Mouse (Mus musculus) midbrain, embryonic 11.5 days (tissue): Measurements from ENCODE around the gene Tcf25. TPM values are rescaled to one million over a fixed set of nuclear protein-coding genes. Genes with fewer than 3 reads are reported as not detected.
A peak's percentile ranks its signal among the peaks of the same experiment; 100 is the strongest.

ENCODE experiments used
- ATAC-seq: fragments of 200-750 bp; cut with Nextera tagmentation; 2 replicates; pipeline ENCODE4 v1.8.0; 2017; ENCODE audit warnings: moderate TSS enrichment, moderate library complexity; ENCODE audit not compliant: low FRiP score
- DNase-seq: peaks from one replicate; pipeline ENCODE4 v3.0.0; 2015; ENCODE audit warnings: low spot score; ENCODE audit errors: missing footprints
- H3K27ac ChIP-seq: fragments of 300-500 bp; sonication (generic); 2 replicates; pipeline ENCODE4 v1.5.1; 2014; ENCODE audit warnings: low read depth, low read length
- H3K27me3 ChIP-seq: fragments of 300-500 bp; sonication (generic); 2 replicates; pipeline ENCODE4 v1.6.1; 2014; ENCODE audit warnings: mild to moderate bottlenecking, low read length, moderate library complexity, mixed read lengths; ENCODE audit not compliant: control insufficient read depth, insufficient read depth
- H3K36me3 ChIP-seq: fragments of 300-500 bp; sonication (generic); 2 replicates; pipeline ENCODE4 v1.6.1; 2014; ENCODE audit warnings: mild to moderate bottlenecking, low read length, moderate library complexity, mixed read lengths; ENCODE audit not compliant: control insufficient read depth, insufficient read depth
- H3K4me1 ChIP-seq: fragments of 300-500 bp; sonication (generic); 2 replicates; pipeline ENCODE4 v1.6.1; 2014; ENCODE audit warnings: low read length; ENCODE audit not compliant: control insufficient read depth, insufficient read depth
- H3K4me2 ChIP-seq: fragments of 300-500 bp; sonication (generic); 2 replicates; pipeline ENCODE4 v1.6.1; 2014; ENCODE audit warnings: mild to moderate bottlenecking, moderate library complexity
- H3K4me3 ChIP-seq: fragments of 300-500 bp; sonication (generic); 2 replicates; pipeline ENCODE4 v1.5.1; 2014; ENCODE audit warnings: low read depth, low read length
- H3K9ac ChIP-seq: fragments of 300-500 bp; sonication (generic); 2 replicates; pipeline ENCODE4 v1.6.1; 2014; ENCODE audit warnings: low read length
- H3K9me3 ChIP-seq: fragments of 300-500 bp; sonication (generic); 2 replicates; pipeline ENCODE4 v1.6.1; 2016; ENCODE audit warnings: low read length; ENCODE audit not compliant: control insufficient read depth
- WGBS: fragments of 180-500 bp; shearing (Covaris S2); extraction: QIAGEN DNeasy Blood & Tissue Kit; methylation state at CpG from one replicate; pipeline ENCODE4 v1.1.7; 2014; 5-methylcytosine and 5-hydroxymethylcytosine counted together
- polyA plus RNA-seq: library from polyadenylated mRNA; unstranded; fragments of >200 nt; fragmentation: Nextera tagmentation; extraction: Ambion mirVana; gene quantifications from 2 replicates; pipeline ENCODE4 v1.2.1, GENCODE M21; 2014

Tcf25 gene
- polyA plus RNA-seq, 1 experiment from 2014 or later = 181 TPM

GRCm38 (mm10) chr8:123345135-123345534 lies 28.4 kb upstream of the Tcf25 start:
- Histone ChIP-seq H3K9ac (no peak overlapping the region), H3K4me2 (no peak overlapping the region), H3K9me3 (no peaks in the 10 kb centered on the region), H3K27me3 (no peaks in the 10 kb centered on the region), H3K36me3 (no peaks in the 10 kb centered on the region), H3K4me1 (no peaks in the 10 kb centered on the region), H3K27ac (no peak overlapping the region), H3K4me3 (no peak overlapping the region)
- 81% methylated on average over 8 of the region's 8 CpGs for WGBS
- no peak for DNase-seq
- ATAC-seq = no peak

- Histone ChIP-seq H3K9ac (no peak overlapping the region), H3K27me3 (no peaks in the 10 kb centered on the region), H3K4me3 (no peak overlapping the region), H3K9me3 (no peaks in the 10 kb centered on the region), H3K27ac (no peak overlapping the region), H3K36me3 (no peaks in the 10 kb centered on the region), H3K4me2 (no peak overlapping the region), H3K4me1 (no peaks in the 10 kb centered on the region)
- no peak for ATAC-seq
- 86% methylated on average over 6 of the region's 6 CpGs for whole genome bisulfite sequencing
- DNase-seq = no peak
Observed at GRCm38 (mm10) chr8:123345856-123346255, 27.7 kb upstream of the Tcf25 start.

- Histone ChIP-seq H3K4me1 (peaks cover under 1% of the 10 kb centered on the region; the same call in 1 of the 2 replicates), H3K27ac (no peak overlapping the region), H3K9me3 (no peaks in the 10 kb centered on the region), H3K36me3 (no peaks in the 10 kb centered on the region), H3K27me3 (no peaks in the 10 kb centered on the region), H3K9ac (no peak overlapping the region), H3K4me2 (no peak overlapping the region), H3K4me3 (no peak overlapping the region)
- WGBS = 74% methylated on average over 2 of the region's 2 CpGs
- DNase-seq (no peak), ATAC-seq (no peak)
Observed at GRCm38 (mm10) chr8:123347293-123347692, 26.3 kb upstream of the Tcf25 start.

GRCm38 (mm10) chr8:123348237-123348843 lies 25.2 kb upstream of the Tcf25 start:
- DNase-seq (no peak), ATAC-seq (no peak)
- WGBS = 72% methylated on average over 9 of the region's 9 CpGs
- no peak overlapping the region for H3K9ac ChIP-seq
- H3K4me3 ChIP-seq = no peak overlapping the region
- H3K4me2 ChIP-seq = no peak overlapping the region
- H3K36me3 ChIP-seq = no peaks in the 10 kb centered on the region
- peaks cover 9% of the 10 kb centered on the region for H3K4me1 ChIP-seq
- H3K27ac ChIP-seq = no peak overlapping the region
- H3K27me3 ChIP-seq = no peaks in the 10 kb centered on the region
- H3K9me3 ChIP-seq = no peaks in the 10 kb centered on the region

- Histone ChIP-seq H3K9me3 (no peaks in the 10 kb centered on the region), H3K9ac (no peak overlapping the region), H3K4me3 (no peak overlapping the region), H3K36me3 (no peaks in the 10 kb centered on the region), H3K4me2 (no peak overlapping the region), H3K27ac (no peak overlapping the region), H3K27me3 (no peaks in the 10 kb centered on the region), H3K4me1 (peaks cover 9% of the 10 kb centered on the region)
- WGBS = 79% methylated on average over 4 of the region's 4 CpGs
- no peak for ATAC-seq
- DNase-seq = no peak
Observed at GRCm38 (mm10) chr8:123349073-123349472, 24.5 kb upstream of the Tcf25 start.

- no peak overlapping the region for H3K27ac ChIP-seq
- H3K4me1 ChIP-seq = peaks cover 9% of the 10 kb centered on the region
- WGBS = 88% methylated on average over 12 of the region's 12 CpGs
- H3K4me2 ChIP-seq = no peak overlapping the region
- no peak overlapping the region for H3K4me3 ChIP-seq
- H3K9ac ChIP-seq = no peak overlapping the region
- DNase-seq = no peak
- H3K36me3 ChIP-seq = no peaks in the 10 kb centered on the region; the same call in 1 of the 2 replicates
- no peaks in the 10 kb centered on the region for H3K9me3 ChIP-seq
- no peaks in the 10 kb centered on the region for H3K27me3 ChIP-seq
- ATAC-seq = no peak
Observed at GRCm38 (mm10) chr8:123352118-123352517, 21.4 kb upstream of the Tcf25 start.

GRCm38 (mm10) chr8:123352786-123353185 lies 20.8 kb upstream of the Tcf25 start:
- no peaks in the 10 kb centered on the region for H3K27me3 ChIP-seq
- H3K4me3 ChIP-seq = no peak overlapping the region
- DNase-seq (peak; percentile 93), ATAC-seq (peak; percentile 48)
- 50% methylated on average over 13 of the region's 13 CpGs for WGBS
- H3K4me2 ChIP-seq = no peak overlapping the region
- no peaks in the 10 kb centered on the region; the same call in 1 of the 2 replicates for H3K36me3 ChIP-seq
- no peaks in the 10 kb centered on the region for H3K9me3 ChIP-seq
- H3K9ac ChIP-seq = no peak overlapping the region
- no peak overlapping the region for H3K27ac ChIP-seq
- H3K4me1 ChIP-seq = peaks cover 9% of the 10 kb centered on the region

- H3K27ac ChIP-seq = no peak overlapping the region
- 40% methylated on average over 11 of the region's 11 CpGs for WGBS
- no peak overlapping the region for H3K4me2 ChIP-seq
- H3K4me1 ChIP-seq = peaks cover 9% of the 10 kb centered on the region
- ATAC-seq (peak; percentile 62), DNase-seq (peak; percentile 84)
- no peaks in the 10 kb centered on the region; the same call in 1 of the 2 replicates for H3K36me3 ChIP-seq
- H3K27me3 ChIP-seq = no peaks in the 10 kb centered on the region
- H3K4me3 ChIP-seq = no peak overlapping the region
- H3K9ac ChIP-seq = no peak overlapping the region
- no peaks in the 10 kb centered on the region for H3K9me3 ChIP-seq
Observed at GRCm38 (mm10) chr8:123353216-123353615, 20.3 kb upstream of the Tcf25 start.

GRCm38 (mm10) chr8:123361082-123361739 lies 12.3 kb upstream of the Tcf25 start:
- no peak overlapping the region for H3K9ac ChIP-seq
- H3K36me3 ChIP-seq = no peaks in the 10 kb centered on the region; the same call in 1 of the 2 replicates
- no peaks in the 10 kb centered on the region for H3K27me3 ChIP-seq
- no peak overlapping the region for H3K4me3 ChIP-seq
- 37% methylated on average over 12 of the region's 12 CpGs for WGBS
- H3K4me2 ChIP-seq = no peak overlapping the region
- ATAC-seq = peak; percentile 77
- H3K4me1 ChIP-seq = no peaks in the 10 kb centered on the region; the same call in 1 of the 2 replicates
- no peaks in the 10 kb centered on the region for H3K9me3 ChIP-seq
- H3K27ac ChIP-seq = no peak overlapping the region
- DNase-seq = peak; percentile 100
